Mouse (Mus musculus) myocyte (in vitro differentiated cells): Measurements from ENCODE around the gene Cilp2.

ENCODE experiments used
- E2F4 ChIP-seq: IDR thresholded peaks from one replicate; pipeline ENCODE4 v1.6.1; 2011; ENCODE audit warnings: mild to moderate bottlenecking, control low read depth, moderate library complexity; ENCODE audit not compliant: insufficient read depth
- MAX ChIP-seq: IDR thresholded peaks from one replicate; pipeline ENCODE4 v1.6.1; 2011; ENCODE audit warnings: low read depth, mild to moderate bottlenecking, control low read depth
- POLR2A ChIP-seq: IDR thresholded peaks from one replicate; pipeline ENCODE4 v1.6.1; 2011; ENCODE audit warnings: low read depth, mild to moderate bottlenecking, control low read depth, moderate library complexity; ENCODE audit not compliant: insufficient read length
- TCF12 ChIP-seq: IDR thresholded peaks from one replicate; pipeline ENCODE4 v1.6.1; 2011; ENCODE audit warnings: mild to moderate bottlenecking, control low read depth; ENCODE audit not compliant: poor library complexity, insufficient read depth, severe bottlenecking

- TF ChIP-seq MAX (no peak), TCF12 (no peak), E2F4 (no peak), POLR2A (no peak)
Measured at GRCm38 (mm10) chr8:69849899-69850298, 37.6 kb downstream of the Cilp2 start.
